Mouse (Mus musculus) CH12.LX (cell line): ENCODE measurements around the gene Kcnh4. TPM values are rescaled to one million over a fixed set of nuclear protein-coding genes. Genes with fewer than 3 reads are reported as not detected.

Source experiments
- DNase-seq: peaks from one replicate; pipeline ENCODE4 v3.0.0-alpha.2; 2013; ENCODE audit errors: extremely low read depth
- H3K27ac ChIP-seq: 2 replicates; pipeline ENCODE4 v1.5.1; 2012; ENCODE audit warnings: low read depth, mild to moderate bottlenecking, control low read depth, moderate library complexity; ENCODE audit not compliant: insufficient read depth
- H3K27me3 ChIP-seq: replicated peaks from 2 replicates; pipeline ENCODE3; 2012; ENCODE audit warnings: inconsistent platforms
- H3K36me3 ChIP-seq, 2 experiments: replicated peaks in 1 of 2; 2 replicates each; pipeline versions ENCODE3 to v1.6.1; 2012; ENCODE audit warnings: inconsistent platforms in 1 of 2, low read length in 1 of 2, mild to moderate bottlenecking in 1 of 2, mixed read lengths in 1 of 2, moderate library complexity in 1 of 2; ENCODE audit not compliant: control insufficient read depth in 1 of 2, insufficient read depth in 1 of 2
- H3K4me1 ChIP-seq, 2 experiments: 2 replicates each; pipeline ENCODE4 v1.6.1; 2012; ENCODE audit warnings: inconsistent platforms in 1 of 2, moderate library complexity in 1 of 2; ENCODE audit not compliant: insufficient read depth in 2 of 2, control insufficient read depth in 1 of 2
- H3K4me2 ChIP-seq: 2 replicates; pipeline ENCODE4 v1.6.1; 2012; ENCODE audit warnings: low read depth, mild to moderate bottlenecking, control low read depth; ENCODE audit not compliant: poor library complexity, insufficient read depth, severe bottlenecking
- H3K4me3 ChIP-seq, 3 experiments: fragments of 150-350 bp in 1 of 3; sonication (generic) in 1 of 3; replicated peaks in 1 of 3; 2 replicates each; pipeline versions ENCODE3 to v1.5.1; 2011 to 2012; ENCODE audit warnings: low read depth in 2 of 3, low read length in 2 of 3, mild to moderate bottlenecking in 2 of 3, moderate library complexity in 2 of 3, control low read depth in 1 of 3, improper control_type of control experiment in 1 of 3, inconsistent platforms in 1 of 3, mixed read lengths in 1 of 3; ENCODE audit not compliant: poor library complexity in 1 of 3
- H3K79me2 ChIP-seq: replicated peaks from 2 replicates; pipeline ENCODE4 v1.6.1; 2012; ENCODE audit warnings: mild to moderate bottlenecking, moderate library complexity; ENCODE audit not compliant: control insufficient read depth, poor library complexity, insufficient read depth, severe bottlenecking; ENCODE audit errors: extremely low read depth
- H3K9ac ChIP-seq: 2 replicates; pipeline ENCODE4 v1.6.1; 2012; ENCODE audit warnings: low read depth, mild to moderate bottlenecking, control low read depth, moderate library complexity; ENCODE audit not compliant: insufficient read depth
- H3K9me3 ChIP-seq: replicated peaks from 2 replicates; pipeline ENCODE3; 2012; ENCODE audit warnings: low read length, inconsistent platforms, mixed read lengths
- CTCF ChIP-seq, 2 experiments: IDR thresholded peaks in 1 of 2; conservative IDR thresholded peaks in 1 of 2; 2 replicates each; pipeline ENCODE4 v1.5.1; 2011 to 2012; ENCODE audit warnings: low read depth in 2 of 2, low read length in 2 of 2, improper control_type of control experiment in 1 of 2, inconsistent platforms in 1 of 2, mild to moderate bottlenecking in 1 of 2, moderate library complexity in 1 of 2
- IRF4 ChIP-seq: IDR thresholded peaks from 2 replicates; pipeline ENCODE4 v1.6.1; 2014; ENCODE audit warnings: low read depth, mild to moderate bottlenecking, inconsistent platforms, low read length, improper control_type of control experiment
- JUN ChIP-seq: IDR thresholded peaks from 2 replicates; pipeline ENCODE4 v1.6.1; 2011; ENCODE audit warnings: low read depth, mild to moderate bottlenecking, low read length, improper control_type of control experiment, moderate library complexity; ENCODE audit not compliant: insufficient read depth
- JUND ChIP-seq: conservative IDR thresholded peaks from 2 replicates; pipeline ENCODE4 v1.6.1; 2011; ENCODE audit warnings: low read depth, low read length, improper control_type of control experiment
- KAT2A ChIP-seq: IDR thresholded peaks from 2 replicates; pipeline ENCODE4 v1.6.1; 2012; ENCODE audit warnings: low read length, improper control_type of control experiment, inconsistent platforms; ENCODE audit not compliant: insufficient replicate concordance
- MAX ChIP-seq: IDR thresholded peaks from 2 replicates; pipeline ENCODE4 v1.6.1; 2011; ENCODE audit warnings: low read length, improper control_type of control experiment
- MEF2A ChIP-seq: IDR thresholded peaks from 2 replicates; pipeline ENCODE4 v1.6.1; 2014; ENCODE audit warnings: low read depth, mild to moderate bottlenecking, inconsistent platforms, low read length, improper control_type of control experiment, borderline replicate concordance
- MXI1 ChIP-seq: IDR thresholded peaks from 2 replicates; pipeline ENCODE4 v1.6.1; 2011; ENCODE audit warnings: mild to moderate bottlenecking, low read depth, low read length, improper control_type of control experiment
- NELFE ChIP-seq: IDR thresholded peaks from 2 replicates; pipeline ENCODE4 v1.6.1; 2011; ENCODE audit warnings: low read depth, low read length, improper control_type of control experiment
- NRF1 ChIP-seq: IDR thresholded peaks from 2 replicates; pipeline ENCODE4 v1.6.1; 2014; ENCODE audit warnings: low read depth, mild to moderate bottlenecking, inconsistent platforms, low read length, improper control_type of control experiment, moderate library complexity
- POLR2A ChIP-seq: IDR thresholded peaks from 2 replicates; pipeline ENCODE4 v1.6.1; 2011; ENCODE audit warnings: low read depth, mild to moderate bottlenecking, improper control_type of control experiment, low read length
- RAD21 ChIP-seq: IDR thresholded peaks from 2 replicates; pipeline ENCODE4 v1.6.1; 2011; ENCODE audit warnings: low read depth, mild to moderate bottlenecking, low read length, improper control_type of control experiment, moderate library complexity
- RCOR1 ChIP-seq: conservative IDR thresholded peaks from 2 replicates; pipeline ENCODE4 v1.6.1; 2012; ENCODE audit warnings: low read depth, mild to moderate bottlenecking, inconsistent platforms, low read length, improper control_type of control experiment
- TBP ChIP-seq: conservative IDR thresholded peaks from 2 replicates; pipeline ENCODE4 v1.6.1; 2011; ENCODE audit warnings: low read depth, low read length, improper control_type of control experiment
- TCF12 ChIP-seq: IDR thresholded peaks from 2 replicates; pipeline ENCODE4 v1.6.1; 2014; ENCODE audit warnings: low read depth, mild to moderate bottlenecking, inconsistent platforms, low read length, improper control_type of control experiment
- USF2 ChIP-seq: conservative IDR thresholded peaks from 2 replicates; pipeline ENCODE4 v1.6.1; 2011; ENCODE audit warnings: low read depth, low read length, improper control_type of control experiment
- ZC3H11A ChIP-seq: IDR thresholded peaks from 2 replicates; pipeline ENCODE4 v1.6.1; 2012; ENCODE audit warnings: low read depth, mild to moderate bottlenecking, inconsistent platforms, low read length, improper control_type of control experiment
- ZMIZ1 ChIP-seq: IDR thresholded peaks from 2 replicates; pipeline ENCODE4 v1.6.1; 2012; ENCODE audit warnings: low read depth, mild to moderate bottlenecking, inconsistent platforms, low read length, improper control_type of control experiment
- ZNF384 ChIP-seq: IDR thresholded peaks from 2 replicates; pipeline ENCODE4 v1.6.1; 2012; ENCODE audit warnings: low read depth, low read length, improper control_type of control experiment, inconsistent platforms
- dilution Hi-C: fragments of 300-500 bp; cut with MboI; formaldehyde crosslinking; loops from 2 replicates; pipeline ENCODE4 v1.14.3; 2020; ENCODE audit warnings: low sequenced_read_pairs; ENCODE audit not compliant: extremely low pct_unique_long_range_greater_than_20kb, extremely low pct_ligation_motif_present
- in situ Hi-C: fragments of 300-500 bp; cut with MboI; formaldehyde crosslinking; loops from 3 replicates; pipeline ENCODE4 v1.14.3; 2019; ENCODE audit warnings: low sequenced_read_pairs, low pct_ligation_motif_present, low pct_unique_long_range_greater_than_20kb, mixed read lengths
- polyA plus RNA-seq: library from polyadenylated mRNA; unstranded; fragments of >175 nt; gene quantifications from 2 replicates; pipeline ENCODE4 v1.2.1, GENCODE M21; 2012; ENCODE audit warnings: low read depth; ENCODE audit not compliant: insufficient read length
- total RNA-seq, 2 experiments: library from RNA; depleted of rRNA; stranded (reverse); fragments of 300-350 nt in 1 of 2; fragments of >200 nt in 1 of 2; gene quantifications; 2 replicates each; pipeline ENCODE4 v1.2.3; 2012 to 2014

The Kcnh4 gene
- total and polyA plus RNA-seq, 3 experiments = 0.87 to 4.0 (median 2.2) TPM

DNA sequence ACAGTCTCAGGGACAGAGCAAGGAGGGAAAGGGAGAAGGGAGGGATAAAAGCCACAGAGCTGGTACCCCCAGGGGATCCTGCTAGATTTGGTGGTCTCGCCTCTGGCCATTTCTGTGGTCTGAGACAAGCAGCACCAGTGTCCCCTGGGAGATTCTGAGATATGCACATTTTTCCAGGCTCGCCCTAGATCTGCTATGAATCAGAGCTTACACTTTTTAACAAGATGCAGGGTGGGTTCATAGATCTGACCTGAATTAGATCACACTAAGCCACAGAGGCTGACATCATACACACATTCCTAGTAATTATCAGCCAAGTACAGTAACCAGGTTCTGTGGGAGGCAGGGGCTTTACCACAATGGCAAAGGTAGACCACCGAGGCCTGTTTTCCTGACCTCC lies 30.0 kb upstream of the Kcnh4 start:
- in situ Hi-C loops (no loop called here), dilution Hi-C loops (no loop called here)

DNA sequence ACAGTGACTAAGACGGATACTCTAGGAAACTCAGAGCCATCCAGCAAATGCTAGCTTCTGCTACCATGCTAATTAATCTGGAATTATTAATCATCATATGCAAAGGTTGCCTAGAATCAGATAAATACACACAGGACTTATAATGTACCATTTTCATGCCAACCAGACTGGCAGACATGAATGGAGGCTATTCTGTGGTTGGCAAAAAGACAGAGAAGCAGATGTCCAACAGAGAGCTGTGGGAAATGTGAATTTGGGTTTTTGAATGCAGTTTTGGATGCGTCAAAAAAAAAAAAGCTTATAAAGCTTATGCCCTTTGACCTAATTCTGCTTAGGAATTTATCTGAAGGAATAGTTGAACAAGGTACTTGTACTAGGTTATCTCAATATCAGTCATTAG lies 26.0 kb upstream of the Kcnh4 start:
- Histone ChIP-seq H3K27me3 (no peaks in the 10 kb centered on the region), H3K4me3 (no peak overlapping the region), H3K36me3 (peaks cover 33 to 81% of the 10 kb centered on the region in 2 experiments), H3K79me2 (no peaks in the 10 kb centered on the region), H3K9me3 (no peaks in the 10 kb centered on the region), H3K4me1 (peaks cover 0 to 7% of the 10 kb centered on the region in 2 experiments; a peak in 1 of 4 replicates), H3K27ac (no peak overlapping the region), H3K9ac (no peak overlapping the region), H3K4me2 (no peak overlapping the region)
- dilution Hi-C loops = no loop called here
- TF ChIP-seq MXI1 = no peak
- no peak for TF ChIP-seq POLR2A
- no peak for TF ChIP-seq NELFE
- no peak for TF ChIP-seq JUND
- TF ChIP-seq RAD21 = no peak
- TF ChIP-seq JUN = no peak
- no peak for TF ChIP-seq RCOR1
- TF ChIP-seq ZNF384 = no peak
- TF ChIP-seq CTCF (conservative IDR thresholded peaks at IDR 0.05 in 1 of 2, IDR thresholded peaks at IDR 0.05 in 1 of 2; ENCODE audit: low read depth in 2 of 2, low read length in 2 of 2) = no peak
- no peak for TF ChIP-seq MEF2A
- no peak for TF ChIP-seq ZC3H11A
- DNase-seq = no peak
- in situ Hi-C loops = no loop called here

More for the DNA sequence above, 30.0 kb upstream of the Kcnh4 start:
- Histone ChIP-seq H3K4me3 (no peak overlapping the region), H3K4me2 (no peak overlapping the region), H3K9me3 (no peaks in the 10 kb centered on the region), H3K9ac (no peak overlapping the region), H3K79me2 (no peaks in the 10 kb centered on the region), H3K27ac (no peak overlapping the region), H3K36me3 (peaks cover 24 to 73% of the 10 kb centered on the region in 2 experiments), H3K27me3 (no peaks in the 10 kb centered on the region), H3K4me1 (peaks cover 0 to 7% of the 10 kb centered on the region in 2 experiments; a peak in 1 of 4 replicates)
- DNase-seq = peak; percentile 16
- TF ChIP-seq USF2 (no peak), NRF1 (no peak), ZMIZ1 (no peak), MEF2A (no peak), ZC3H11A (no peak), IRF4 (no peak), KAT2A (no peak), TBP (no peak), TCF12 (no peak), MAX (no peak)
